Comparison of ENCODE assay signal across 11 mouse cellular contexts in the genomic region with DNA sequence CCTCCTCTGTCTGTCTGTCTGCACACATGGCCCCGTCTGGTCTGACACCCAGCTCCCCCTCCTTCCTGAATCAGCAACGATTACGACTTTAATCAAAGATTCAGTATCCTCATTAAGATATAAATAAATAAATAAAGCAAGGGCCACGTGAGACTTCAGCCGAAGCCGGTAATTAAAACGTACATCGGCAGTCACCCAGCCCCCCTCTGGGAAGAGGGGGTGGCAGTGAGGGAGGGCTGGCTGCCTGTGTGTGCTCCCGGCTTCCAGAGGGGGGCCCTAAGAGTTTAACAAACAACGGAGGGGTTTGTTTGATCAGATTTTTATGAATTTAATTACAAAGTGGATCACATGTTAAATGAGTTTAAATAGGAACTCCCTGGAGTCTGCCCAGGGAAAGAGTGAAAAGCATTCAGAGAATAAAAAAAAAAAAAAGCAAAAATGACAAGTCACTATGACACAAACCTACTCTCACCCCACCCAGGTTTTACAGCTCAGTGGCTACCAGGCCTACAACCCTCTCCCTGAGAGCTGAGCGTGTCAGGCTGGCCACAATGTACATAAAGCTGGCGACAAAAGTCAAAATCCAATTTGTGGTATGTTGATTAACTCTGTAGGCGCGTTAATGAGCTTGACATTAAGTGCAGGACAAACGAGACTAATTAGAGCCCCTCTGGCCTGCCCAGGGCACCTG. TPM values are rescaled to one million over a fixed set of nuclear protein-coding genes. Genes with fewer than 3 reads are reported as not detected.
DNase-seq lines count a peak whose midpoint lies in the region; ATAC-seq and TF ChIP-seq lines count a peak whose summit lies in the region.
"Had no signal": no experiment of that assay in that cellular context is flagged by ENCODE, and none has a peak within 500 bp of the region (broad histone marks: within the 10 kb centered on the region; RNA-seq: fewer than 3 reads in every experiment).

No protein-coding gene starts in this region.

- H3K36me3 ChIP-seq in forebrain, embryonic 12.5 days (replicated peaks), result no peaks in the 10 kb centered on the region
- no peaks in the 10 kb centered on the region for H3K36me3 ChIP-seq in intestine, embryonic 14.5 days (ENCODE audit: control insufficient read depth, insufficient read depth, low read length)
- no peaks in the 10 kb centered on the region for H3K36me3 ChIP-seq in midbrain, postnatal 0 days (ENCODE audit: insufficient read depth, low read length)
- H3K36me3 ChIP-seq: liver, embryonic 13.5 days had no signal

- H3K9me3 ChIP-seq in forebrain, embryonic 12.5 days, result no peaks in the 10 kb centered on the region
- H3K9me3 ChIP-seq in intestine, embryonic 14.5 days (ENCODE audit: control insufficient read depth, low read length), result peaks cover 5% of the 10 kb centered on the region; the same call in 1 of the 2 replicates
- H3K9me3 ChIP-seq in midbrain, postnatal 0 days (ENCODE audit: low read length), result no peaks in the 10 kb centered on the region

- H3K27me3 ChIP-seq in forebrain, embryonic 12.5 days, result 0 out of 2 replicates have a peak, but pooled peaks cover 33% of the 10 kb centered on the region
- H3K27me3 ChIP-seq in intestine, embryonic 14.5 days (replicated peaks; ENCODE audit: control insufficient read depth, insufficient read depth, low read length), result no peaks in the 10 kb centered on the region
- H3K27me3 ChIP-seq in midbrain, postnatal 0 days (ENCODE audit: insufficient read depth, low read length), result no peaks in the 10 kb centered on the region

- WGBS in forebrain, embryonic 12.5 days, result 14% methylated on average over 15 of the region's 15 CpGs
- WGBS in intestine, embryonic 14.5 days, result 44% methylated on average over 15 of the region's 15 CpGs
- WGBS in midbrain, postnatal 0 days, result 15% methylated on average over 15 of the region's 15 CpGs

- H3K4me2 ChIP-seq in forebrain, embryonic 12.5 days, result peak overlapping the region; percentile 39
- peak overlapping the region; percentile 11; the same call in 1 of the 2 replicates for H3K4me2 ChIP-seq in intestine, embryonic 14.5 days (ENCODE audit: low read length)
- peak overlapping the region; percentile 20; the same call in 1 of the 2 replicates for H3K4me2 ChIP-seq in midbrain, postnatal 0 days (ENCODE audit: low read depth, low read length, poor library complexity, severe bottlenecking)
- H3K4me2 ChIP-seq: liver, embryonic 13.5 days had no signal

- TF ChIP-seq CTCF in layer of hippocampus, adult 2 months (conservative IDR thresholded peaks at IDR 0.05), result peak; percentile 71
- peak; percentile 31 for TF ChIP-seq CTCF in midbrain, postnatal 0 days (IDR thresholded peaks at IDR 0.05)

- no peak overlapping the region; the same call in 1 of the 2 replicates for H3K4me3 ChIP-seq in layer of hippocampus, adult 2 months
- no peak overlapping the region for H3K4me3 ChIP-seq in forebrain, embryonic 12.5 days (replicated peaks)
- H3K4me3 ChIP-seq in intestine, embryonic 14.5 days (ENCODE audit: low read depth, low read length), result no peak overlapping the region
- no peak overlapping the region for H3K4me3 ChIP-seq in midbrain, postnatal 0 days (ENCODE audit: low read depth, low read length)
- H3K4me3 ChIP-seq: liver, embryonic 13.5 days had no signal

- H3K9ac ChIP-seq in forebrain, embryonic 12.5 days, result no peak overlapping the region
- no peak overlapping the region for H3K9ac ChIP-seq in intestine, embryonic 14.5 days (ENCODE audit: low read length)
- no peak overlapping the region for H3K9ac ChIP-seq in midbrain, postnatal 0 days (replicated peaks; ENCODE audit: low read length, poor library complexity, severe bottlenecking)
- H3K9ac ChIP-seq: liver, embryonic 13.5 days had no signal

- peak overlapping the region; percentile 79 for H3K27ac ChIP-seq in layer of hippocampus, adult 2 months
- peak overlapping the region; percentile 57 for H3K27ac ChIP-seq in forebrain, embryonic 12.5 days
- H3K27ac ChIP-seq in intestine, embryonic 14.5 days (ENCODE audit: low read depth), result no peak overlapping the region
- H3K27ac ChIP-seq in midbrain, postnatal 0 days (ENCODE audit: low read depth, low read length), result no peak overlapping the region
- H3K27ac ChIP-seq: liver, embryonic 13.5 days had no signal

- peaks cover 33% of the 10 kb centered on the region for H3K4me1 ChIP-seq in forebrain, embryonic 12.5 days
- H3K4me1 ChIP-seq in intestine, embryonic 14.5 days (replicated peaks; ENCODE audit: control insufficient read depth, insufficient read depth, low read length), result peaks cover 12% of the 10 kb centered on the region
- H3K4me1 ChIP-seq in midbrain, postnatal 0 days (ENCODE audit: insufficient read depth, low read length), result peaks cover 4% of the 10 kb centered on the region; the same call in 1 of the 2 replicates
- H3K4me1 ChIP-seq: liver, embryonic 13.5 days had no signal

- ATAC-seq in forebrain, embryonic 12.5 days (ENCODE audit: low FRiP score), result peak; percentile 54
- no peak for ATAC-seq in intestine, embryonic 14.5 days (replicated peaks; ENCODE audit: low FRiP score, low TSS enrichment, low read depth)
- ATAC-seq in midbrain, postnatal 0 days (ENCODE audit: low FRiP score), result no peak
- no peak for ATAC-seq in frontal cortex, adult (ENCODE audit: low TSS enrichment)

- no peak for DNase-seq in layer of hippocampus, adult 2 months (ENCODE audit: low spot score in 2 of 2)
- no peak for DNase-seq in layer of hippocampus, adult 9-11 months
- DNase-seq in intestine, embryonic 14.5 days (ENCODE audit: low spot score), result no peak
- DNase-seq in midbrain, postnatal 0 days (ENCODE audit: low spot score), result peak; percentile 65
- DNase-seq in liver, result no peak
- DNase-seq in thymus, postnatal 25 days, result no peak
- DNase-seq: cerebellum, postnatal 14 days; liver, embryonic 13.5 days had no signal

RNA-seq across cellular contexts. Expression of gene Nnmt, which starts 57.6 kb away (rescaled TPM):
- 1 to 10 TPM; 1.7 to 1.9 TPM for total RNA-seq in layer of hippocampus, adult 2 months (2021)
- 1.2 and 2.1 TPM in 2 replicates for polyA plus RNA-seq in forebrain, embryonic 12.5 days (2016; fragmentation: Nextera tagmentation; extraction: Ambion mirVana)
- polyA plus RNA-seq in intestine, embryonic 14.5 days (2014; fragmentation: Nextera tagmentation; extraction: Ambion mirVana), result 2.3 and 2.7 TPM in 2 replicates
- total RNA-seq in midbrain, postnatal 0 days (2014; rRNA removed), result 0.57 and 1.4 TPM in 2 replicates
- polyA plus RNA-seq in midbrain, postnatal 0 days (2015; fragmentation: Nextera tagmentation; extraction: Ambion mirVana), result 3.1 and 3.5 TPM in 2 replicates
- total RNA-seq: megakaryocyte progenitor cell, adult 5-6 weeks had no signal

Comparison
In these comparisons a context has a peak if more than half of its experiments do, and no peak if none do; other contexts are left out.
1. H3K27ac ChIP-seq: peak in layer of hippocampus, adult 2 months (single experiment) and forebrain, embryonic 12.5 days (single experiment); none in intestine, embryonic 14.5 days (single experiment) and midbrain, postnatal 0 days (single experiment).
2. Peak in every context shown above with its lines, with median percentiles within 50 percentile points of each other: H3K4me2 ChIP-seq.